Mouse (Mus musculus): Measurements from ENCODE around the gene Cdhr5. TPM values are rescaled to one million over a fixed set of nuclear protein-coding genes. Genes with fewer than 3 reads are reported as not detected.

Cdhr5 gene
- polyA plus RNA-seq, 1 experiment from 2014 or later = 0.53 TPM

- no peak overlapping the region for H3K4me3 ChIP-seq (ENCODE audit: low read depth, low read length)
- H3K4me2 ChIP-seq = no peak overlapping the region
- WGBS = 94% methylated on average over 9 of the region's 9 CpGs
- no peaks in the 10 kb centered on the region for H3K9me3 ChIP-seq (ENCODE audit: control insufficient read depth, low read length)
- H3K4me1 ChIP-seq (replicated peaks; ENCODE audit: control insufficient read depth, insufficient read depth, low read length) = no peaks in the 10 kb centered on the region; the same call in 1 of the 2 replicates
- H3K27me3 ChIP-seq (replicated peaks; ENCODE audit: control insufficient read depth, insufficient read depth, low read length) = no peaks in the 10 kb centered on the region
- DNase-seq (ENCODE audit: low spot score) (no peak), ATAC-seq (replicated peaks; ENCODE audit: low FRiP score) (no peak)
- H3K36me3 ChIP-seq (ENCODE audit: control insufficient read depth, insufficient read depth, low read length) = peaks cover 40% of the 10 kb centered on the region; the same call in 1 of the 2 replicates
- no peak overlapping the region for H3K9ac ChIP-seq (ENCODE audit: low read depth, low read length)
- H3K27ac ChIP-seq (ENCODE audit: low read depth, low read length) = no peak overlapping the region
Measured at GRCm38 (mm10) chr7:141301386-141301785, 24.8 kb upstream of the Cdhr5 start.

- no peak overlapping the region for H3K4me3 ChIP-seq (ENCODE audit: low read depth, low read length)
- no peaks in the 10 kb centered on the region; the same call in none of the 2 replicates for H3K4me1 ChIP-seq (replicated peaks; ENCODE audit: control insufficient read depth, insufficient read depth, low read length)
- no peak for ATAC-seq (replicated peaks; ENCODE audit: low FRiP score)
- H3K27me3 ChIP-seq (replicated peaks; ENCODE audit: control insufficient read depth, insufficient read depth, low read length) = peaks cover 18% of the 10 kb centered on the region
- no peak overlapping the region for H3K9ac ChIP-seq (ENCODE audit: low read depth, low read length)
- WGBS = 96% methylated on average over 8 of the region's 8 CpGs
- no peak overlapping the region for H3K27ac ChIP-seq (ENCODE audit: low read depth, low read length)
- DNase-seq (ENCODE audit: low spot score) = no peak
- peaks cover 27% of the 10 kb centered on the region; the same call in 1 of the 2 replicates for H3K36me3 ChIP-seq (ENCODE audit: control insufficient read depth, insufficient read depth, low read length)
- no peak overlapping the region for H3K4me2 ChIP-seq
- H3K9me3 ChIP-seq (ENCODE audit: control insufficient read depth, low read length) = no peaks in the 10 kb centered on the region
Measured at GRCm38 (mm10) chr7:141299175-141299574, 22.6 kb upstream of the Cdhr5 start.

- Histone ChIP-seq H3K9me3 (ENCODE audit: control insufficient read depth, low read length) (no peaks in the 10 kb centered on the region), H3K4me3 (ENCODE audit: low read depth, low read length) (no peak overlapping the region), H3K27me3 (replicated peaks; ENCODE audit: control insufficient read depth, insufficient read depth, low read length) (peaks cover 29% of the 10 kb centered on the region), H3K4me1 (replicated peaks; ENCODE audit: control insufficient read depth, insufficient read depth, low read length) (peaks cover 7% of the 10 kb centered on the region), H3K27ac (ENCODE audit: low read depth, low read length) (no peak overlapping the region), H3K36me3 (ENCODE audit: control insufficient read depth, insufficient read depth, low read length) (peaks cover 24% of the 10 kb centered on the region; the same call in 1 of the 2 replicates), H3K4me2 (no peak overlapping the region), H3K9ac (ENCODE audit: low read depth, low read length) (no peak overlapping the region)
- 70% methylated on average over 3 of the region's 3 CpGs for WGBS
- peak; percentile 65 for ATAC-seq (replicated peaks; ENCODE audit: low FRiP score)
- DNase-seq (ENCODE audit: low spot score) = no peak
Measured at GRCm38 (mm10) chr7:141297926-141298650, 21.5 kb upstream of the Cdhr5 start.

DNA sequence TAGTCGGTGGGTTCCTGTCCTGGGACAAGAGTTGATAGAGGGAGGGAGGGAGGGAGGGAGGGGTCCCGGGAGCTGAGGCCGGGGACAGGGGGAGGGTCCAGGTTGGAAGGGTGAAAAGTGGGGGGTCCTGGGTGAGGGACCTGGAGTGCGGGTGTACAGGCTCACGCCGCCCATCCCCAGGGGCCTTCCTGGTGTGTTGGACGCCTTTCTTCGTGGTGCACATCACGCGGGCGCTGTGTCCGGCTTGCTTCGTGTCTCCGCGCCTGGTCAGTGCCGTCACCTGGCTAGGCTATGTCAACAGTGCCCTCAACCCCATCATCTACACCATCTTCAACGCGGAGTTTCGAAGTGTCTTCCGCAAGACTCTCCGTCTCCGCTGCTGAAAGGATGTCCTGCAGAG lies 17.9 kb upstream of the Cdhr5 start:
- Histone ChIP-seq H3K4me2 (peak overlapping the region; percentile 61), H3K36me3 (ENCODE audit: control insufficient read depth, insufficient read depth, low read length) (peaks cover 3% of the 10 kb centered on the region; the same call in 1 of the 2 replicates), H3K9me3 (ENCODE audit: control insufficient read depth, low read length) (no peaks in the 10 kb centered on the region), H3K27ac (ENCODE audit: low read depth, low read length) (no peak overlapping the region), H3K4me1 (replicated peaks; ENCODE audit: control insufficient read depth, insufficient read depth, low read length) (peaks cover 9% of the 10 kb centered on the region), H3K4me3 (ENCODE audit: low read depth, low read length) (peak overlapping the region; percentile 37), H3K27me3 (replicated peaks; ENCODE audit: control insufficient read depth, insufficient read depth, low read length) (peaks cover 63% of the 10 kb centered on the region), H3K9ac (ENCODE audit: low read depth, low read length) (no peak overlapping the region; the same call in 1 of the 2 replicates)
- peak; percentile 47 for DNase-seq (ENCODE audit: low spot score)
- 7% methylated on average over 22 of the region's 22 CpGs for WGBS
- ATAC-seq (replicated peaks; ENCODE audit: low FRiP score) = no peak

GRCm38 (mm10) chr7:141293852-141294471 lies 17.4 kb upstream of the Cdhr5 start:
- 2% methylated on average over 53 of the region's 53 CpGs for WGBS
- H3K27me3 ChIP-seq (replicated peaks; ENCODE audit: control insufficient read depth, insufficient read depth, low read length) = peaks cover 66% of the 10 kb centered on the region
- no peaks in the 10 kb centered on the region for H3K9me3 ChIP-seq (ENCODE audit: control insufficient read depth, low read length)
- H3K4me1 ChIP-seq (replicated peaks; ENCODE audit: control insufficient read depth, insufficient read depth, low read length) = peaks cover 9% of the 10 kb centered on the region
- H3K27ac ChIP-seq (ENCODE audit: low read depth, low read length) = no peak overlapping the region
- H3K36me3 ChIP-seq (ENCODE audit: control insufficient read depth, insufficient read depth, low read length) = no peaks in the 10 kb centered on the region
- peak overlapping the region; percentile 61 for H3K4me2 ChIP-seq
- peak overlapping the region; percentile 37 for H3K4me3 ChIP-seq (ENCODE audit: low read depth, low read length)
- ATAC-seq (replicated peaks; ENCODE audit: low FRiP score) = no peak
- DNase-seq (ENCODE audit: low spot score) = peak; percentile 51
- peak overlapping the region; percentile 38; the same call in 1 of the 2 replicates for H3K9ac ChIP-seq (ENCODE audit: low read depth, low read length)

GRCm38 (mm10) chr7:141292583-141293388 lies 16.2 kb upstream of the Cdhr5 start:
- no peaks in the 10 kb centered on the region for H3K36me3 ChIP-seq (ENCODE audit: control insufficient read depth, insufficient read depth, low read length)
- peaks cover 9% of the 10 kb centered on the region for H3K4me1 ChIP-seq (replicated peaks; ENCODE audit: control insufficient read depth, insufficient read depth, low read length)
- ATAC-seq (replicated peaks; ENCODE audit: low FRiP score) = no peak
- 0 out of 2 replicates have a peak overlapping the region, but pooled peaks have one; percentile 47 for H3K9ac ChIP-seq (ENCODE audit: low read depth, low read length)
- WGBS = 39% methylated on average over 15 of the region's 15 CpGs
- H3K4me3 ChIP-seq (ENCODE audit: low read depth, low read length) = peak overlapping the region; percentile 46
- no peaks in the 10 kb centered on the region for H3K9me3 ChIP-seq (ENCODE audit: control insufficient read depth, low read length)
- H3K27me3 ChIP-seq (replicated peaks; ENCODE audit: control insufficient read depth, insufficient read depth, low read length) = peaks cover 66% of the 10 kb centered on the region
- no peak for DNase-seq (ENCODE audit: low spot score)
- H3K4me2 ChIP-seq = peak overlapping the region; percentile 73
- H3K27ac ChIP-seq (ENCODE audit: low read depth, low read length) = no peak overlapping the region

DNA sequence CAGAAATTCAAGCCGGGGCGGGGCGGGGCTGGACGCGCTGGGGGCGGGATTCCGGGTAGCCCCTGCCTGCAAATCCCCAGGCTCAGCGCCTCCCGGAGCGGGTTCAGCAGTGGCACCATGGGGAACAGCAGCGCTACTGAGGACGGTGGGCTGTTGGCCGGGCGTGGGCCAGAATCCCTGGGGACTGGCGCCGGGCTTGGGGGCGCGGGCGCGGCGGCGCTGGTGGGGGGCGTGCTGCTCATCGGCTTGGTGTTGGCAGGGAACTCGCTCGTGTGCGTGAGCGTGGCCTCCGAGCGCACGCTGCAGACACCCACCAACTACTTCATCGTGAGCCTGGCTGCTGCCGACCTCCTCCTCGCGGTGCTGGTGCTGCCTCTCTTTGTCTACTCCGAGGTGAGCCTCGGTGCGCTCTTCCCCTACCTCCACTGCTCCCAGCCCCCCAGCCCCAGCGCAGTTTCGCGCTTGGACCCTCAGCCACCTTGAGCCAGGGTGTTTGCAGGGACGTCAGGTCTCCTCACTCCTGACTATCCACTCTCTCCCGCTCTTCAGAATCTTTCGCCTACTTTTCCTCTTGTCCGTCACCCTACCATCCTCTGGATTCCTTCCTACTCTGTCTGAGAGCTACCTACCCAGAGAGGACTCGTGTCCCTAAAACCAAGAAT lies 15.5 kb upstream of the Cdhr5 start, which contains the start of gene Drd4:
Gene Drd4 (plus strand): TSS at position 86 of the 662 bp plus-strand sequence.
- 0 out of 2 replicates have a peak, but pooled peaks have one; percentile 39 for ATAC-seq (replicated peaks; ENCODE audit: low FRiP score)

DNA sequence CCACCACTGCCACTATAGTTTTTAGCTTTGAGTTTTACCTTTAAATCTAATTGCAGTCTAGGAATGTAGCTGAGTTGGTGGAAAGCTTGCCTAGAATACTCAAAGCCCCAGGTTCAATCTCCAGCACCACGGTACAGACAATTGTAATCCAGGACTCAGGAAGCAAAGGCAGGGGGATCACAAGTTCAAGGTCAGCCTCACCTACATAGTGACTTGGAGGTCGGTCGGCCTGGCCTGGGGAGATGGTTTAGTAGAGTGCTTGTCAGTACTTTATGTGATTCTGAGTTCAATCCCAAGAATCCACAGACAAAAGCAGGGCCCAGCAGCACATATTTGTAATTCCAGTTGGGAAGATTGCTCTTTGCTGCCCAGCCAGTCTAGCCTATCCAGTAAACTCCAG lies 11.5 kb upstream of the Cdhr5 start:
- Histone ChIP-seq H3K9ac (ENCODE audit: low read depth, low read length) (no peak overlapping the region), H3K4me2 (no peak overlapping the region), H3K9me3 (ENCODE audit: control insufficient read depth, low read length) (no peaks in the 10 kb centered on the region), H3K4me3 (ENCODE audit: low read depth, low read length) (no peak overlapping the region), H3K4me1 (replicated peaks; ENCODE audit: control insufficient read depth, insufficient read depth, low read length) (peaks cover 2% of the 10 kb centered on the region; the same call in 1 of the 2 replicates), H3K27ac (ENCODE audit: low read depth, low read length) (no peak overlapping the region), H3K27me3 (replicated peaks; ENCODE audit: control insufficient read depth, insufficient read depth, low read length) (peaks cover 37% of the 10 kb centered on the region), H3K36me3 (ENCODE audit: control insufficient read depth, insufficient read depth, low read length) (no peaks in the 10 kb centered on the region)
- ATAC-seq (replicated peaks; ENCODE audit: low FRiP score) (no peak), DNase-seq (ENCODE audit: low spot score) (no peak)
- WGBS = 66% methylated on average over 3 of the region's 3 CpGs

More for the DNA sequence above, 15.5 kb upstream of the Cdhr5 start, which contains the start of gene Drd4:
- DNase-seq (ENCODE audit: low spot score) = peak; percentile 62
- Histone ChIP-seq H3K4me3 (ENCODE audit: low read depth, low read length) (peak within 1 kb of the TSS; percentile 46), H3K4me2 (peak within 1 kb of the TSS; percentile 73), H3K9ac (ENCODE audit: low read depth, low read length) (peak within 1 kb of the TSS; percentile 47; the same call in 1 of the 2 replicates), H3K9me3 (ENCODE audit: control insufficient read depth, low read length) (no peaks in the 10 kb centered on the region), H3K27me3 (replicated peaks; ENCODE audit: control insufficient read depth, insufficient read depth, low read length) (peaks cover 66% of the 10 kb centered on the region), H3K4me1 (replicated peaks; ENCODE audit: control insufficient read depth, insufficient read depth, low read length) (peaks cover 9% of the 10 kb centered on the region), H3K27ac (ENCODE audit: low read depth, low read length) (no peak within 1 kb of the TSS), H3K36me3 (ENCODE audit: control insufficient read depth, insufficient read depth, low read length) (no peaks in the 10 kb centered on the region)
- 3% methylated on average over 46 of the region's 46 CpGs for WGBS

Data from liver, embryonic 11.5 days (tissue).